Mouse (Mus musculus) liver, embryonic 11.5 days (tissue): ENCODE measurements around the gene Amn1. TPM values are rescaled to one million over a fixed set of nuclear protein-coding genes. Genes with fewer than 3 reads are reported as not detected.
"Not testable (repeated sequence)": the region's sequence is repeated elsewhere in the genome, so short reads cannot be mapped to it uniquely, and the experiment has no call there.

Experiments used
- ATAC-seq: fragments of 200-750 bp; cut with Nextera tagmentation; replicated peaks from 2 replicates; pipeline ENCODE4 v1.8.0; 2017; ENCODE audit warnings: moderate number of reproducible peaks, mild to moderate bottlenecking, moderate TSS enrichment, moderate library complexity; ENCODE audit not compliant: low FRiP score
- DNase-seq: peaks from one replicate; pipeline ENCODE4 v3.0.0-alpha.2; 2017; ENCODE audit warnings: low spot score
- H3K27ac ChIP-seq: fragments of 300-500 bp; sonication (generic); 2 replicates; pipeline ENCODE4 v1.5.1; 2014; ENCODE audit warnings: mild to moderate bottlenecking, low read depth, low read length, control low read depth
- H3K27me3 ChIP-seq: fragments of 300-500 bp; sonication (generic); replicated peaks from 2 replicates; pipeline ENCODE4 v1.6.1; 2014; ENCODE audit warnings: low read length, mixed read lengths; ENCODE audit not compliant: control insufficient read depth, insufficient read depth
- H3K36me3 ChIP-seq: fragments of 300-500 bp; sonication (generic); 2 replicates; pipeline ENCODE4 v1.6.1; 2014; ENCODE audit warnings: mild to moderate bottlenecking, low read length, moderate library complexity, mixed read lengths; ENCODE audit not compliant: control insufficient read depth, insufficient read depth
- H3K4me1 ChIP-seq: fragments of 300-500 bp; sonication (generic); replicated peaks from 2 replicates; pipeline ENCODE4 v1.6.1; 2014; ENCODE audit warnings: low read length, mixed read lengths; ENCODE audit not compliant: control insufficient read depth, insufficient read depth
- H3K4me2 ChIP-seq: fragments of 300-500 bp; sonication (generic); 2 replicates; pipeline ENCODE4 v1.6.1; 2014; ENCODE audit warnings: mild to moderate bottlenecking, control low read depth, moderate library complexity
- H3K4me3 ChIP-seq: fragments of 300-500 bp; sonication (generic); 2 replicates; pipeline ENCODE4 v1.5.1; 2014; ENCODE audit warnings: low read depth, low read length, control low read depth
- H3K9ac ChIP-seq: fragments of 300-500 bp; sonication (generic); 2 replicates; pipeline ENCODE4 v1.6.1; 2014; ENCODE audit warnings: low read depth, low read length, control low read depth
- H3K9me3 ChIP-seq: fragments of 300-500 bp; sonication (generic); 2 replicates; pipeline ENCODE4 v1.6.1; 2016; ENCODE audit warnings: low read length, inconsistent platforms, mixed read lengths; ENCODE audit not compliant: control insufficient read depth
- WGBS: fragments of 180-500 bp; shearing (Covaris S2); extraction: QIAGEN DNeasy Blood & Tissue Kit; methylation state at CpG from one replicate; pipeline ENCODE4 v1.1.7; 2014; 5-methylcytosine and 5-hydroxymethylcytosine counted together
- polyA plus RNA-seq: library from polyadenylated mRNA; unstranded; fragments of >200 nt; fragmentation: Nextera tagmentation; extraction: Ambion mirVana; gene quantifications from 2 replicates; pipeline ENCODE4 v1.2.1, GENCODE M21; 2014

Gene Amn1
- polyA plus RNA-seq, 1 experiment from 2014 or later, result 12.8 TPM

DNA sequence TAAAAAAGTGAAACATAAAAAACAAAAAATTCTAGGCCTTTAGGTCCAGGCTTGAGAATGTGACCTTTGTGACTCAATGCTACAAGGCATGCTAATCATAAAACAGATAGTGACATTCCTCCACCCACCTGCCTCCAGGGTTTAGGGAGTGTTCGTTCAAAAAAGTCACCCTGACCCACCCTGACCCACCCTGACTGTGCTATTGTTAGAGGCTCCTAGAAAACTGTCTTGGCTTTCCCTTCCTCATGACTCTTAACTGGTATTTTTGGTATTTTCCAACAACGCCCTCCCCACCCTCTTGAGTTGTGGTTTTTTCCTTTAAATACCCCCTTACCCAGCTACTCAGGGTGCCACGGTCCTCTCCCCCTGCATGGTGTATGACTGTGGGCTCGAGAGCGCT, 3.4 kb upstream of the Amn1 start:
- H3K4me3 ChIP-seq, ATAC-seq, DNase-seq, H3K9me3 ChIP-seq, H3K4me2 ChIP-seq, H3K36me3 ChIP-seq, H3K9ac ChIP-seq, H3K27me3 ChIP-seq, H3K27ac ChIP-seq: not testable (repeated sequence)
- peaks cover 11% of the 10 kb centered on the region; the same call in 1 of the 2 replicates for H3K4me1 ChIP-seq
- 83% methylated on average over 5 of the region's 5 CpGs for WGBS

DNA sequence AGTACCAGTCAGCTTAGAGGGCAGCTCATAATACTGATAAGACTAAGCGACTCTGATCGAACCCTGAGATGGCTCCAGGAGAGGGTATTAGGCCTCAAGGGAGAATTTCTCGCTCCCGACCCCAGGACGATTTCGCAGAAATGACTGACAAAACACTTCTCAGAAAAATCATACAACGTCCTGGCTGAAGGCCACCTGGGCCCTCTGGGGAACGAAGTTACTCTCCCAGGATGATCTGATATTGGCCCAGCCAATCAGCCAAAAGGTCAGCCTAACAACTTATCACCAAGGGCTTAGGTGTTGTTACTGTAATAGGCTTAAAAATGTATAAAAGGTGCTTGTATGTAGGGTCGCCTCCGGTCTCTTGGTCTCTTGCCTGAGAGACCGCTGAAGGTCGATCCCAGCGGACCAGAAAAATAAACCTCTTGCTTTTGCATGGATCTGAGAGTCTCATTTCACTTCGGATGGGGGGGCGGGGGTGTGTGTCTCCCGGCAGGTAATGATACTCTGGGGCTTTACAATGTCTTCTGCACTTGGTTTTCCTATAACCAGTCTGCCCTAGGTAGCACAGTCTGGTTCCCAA, 919 bp upstream of the Amn1 start:
- no peaks in the 10 kb centered on the region for H3K9me3 ChIP-seq
- no peaks in the 10 kb centered on the region for H3K27me3 ChIP-seq
- H3K9ac ChIP-seq, result no peak overlapping the region
- ATAC-seq, result no peak
- WGBS, result 87% methylated on average over 16 of the region's 16 CpGs
- no peak overlapping the region for H3K4me3 ChIP-seq
- no peak for DNase-seq
- H3K36me3 ChIP-seq, result no peaks in the 10 kb centered on the region
- H3K4me2 ChIP-seq, result no peak overlapping the region
- H3K27ac ChIP-seq, result no peak overlapping the region
- peaks cover 14% of the 10 kb centered on the region; the same call in 1 of the 2 replicates for H3K4me1 ChIP-seq

GRCm38 (mm10) chr6:149188925-149189257, 379 bp upstream of the Amn1 start:
- H3K4me1 ChIP-seq, result peaks cover 13% of the 10 kb centered on the region; the same call in 1 of the 2 replicates

DNA sequence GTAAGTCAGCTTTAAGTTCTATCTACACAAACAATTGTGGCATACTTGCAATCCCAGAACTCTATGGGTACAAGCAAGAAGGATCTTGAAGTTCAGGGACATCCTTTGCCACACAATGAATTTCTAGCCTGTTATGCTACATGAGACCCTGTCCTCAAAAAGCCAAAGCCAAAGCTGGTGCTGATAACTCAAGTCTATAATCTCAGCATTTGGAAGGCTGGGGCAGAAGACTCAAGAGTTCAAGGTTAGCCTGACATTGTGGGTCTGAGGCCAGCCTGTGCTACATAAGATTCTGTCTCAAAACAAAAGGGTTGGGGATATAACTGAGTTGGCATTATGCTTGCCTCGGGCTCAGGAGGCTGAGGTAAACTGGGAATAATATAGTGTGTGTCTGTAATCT, 1.1 kb downstream of the Amn1 start:
- DNase-seq (no peak), ATAC-seq (no peak)
- H3K36me3 ChIP-seq, result peaks cover 9% of the 10 kb centered on the region
- H3K4me3 ChIP-seq, result no peak overlapping the region
- H3K9ac ChIP-seq, result no peak overlapping the region
- no peaks in the 10 kb centered on the region for H3K9me3 ChIP-seq
- H3K4me2 ChIP-seq, result peak overlapping the region; percentile 76
- 64% methylated on average over 1 of the region's 1 CpGs for WGBS
- H3K4me1 ChIP-seq, result peaks cover 8% of the 10 kb centered on the region; the same call in 1 of the 2 replicates
- H3K27me3 ChIP-seq, result no peaks in the 10 kb centered on the region
- H3K27ac ChIP-seq, result no peak overlapping the region

More at GRCm38 (mm10) chr6:149188925-149189257, 379 bp upstream of the Amn1 start:
- Histone ChIP-seq H3K36me3 (no peaks in the 10 kb centered on the region), H3K9ac (peak overlapping the region; percentile 91), H3K4me3 (peak overlapping the region; percentile 78), H3K4me2 (peak overlapping the region; percentile 76), H3K27me3 (no peaks in the 10 kb centered on the region), H3K27ac (no peak overlapping the region; the same call in 1 of the 2 replicates), H3K9me3 (no peaks in the 10 kb centered on the region)
- DNase-seq (no peak), ATAC-seq (peak; percentile 59)
- WGBS, result 38% methylated on average over 8 of the region's 8 CpGs

GRCm38 (mm10) chr6:149184007-149184406, 4.5 kb downstream of the Amn1 start:
- no peaks in the 10 kb centered on the region for H3K9me3 ChIP-seq
- ATAC-seq (no peak), DNase-seq (no peak)
- peaks cover 8% of the 10 kb centered on the region; the same call in 1 of the 2 replicates for H3K4me1 ChIP-seq
- no peak overlapping the region for H3K9ac ChIP-seq
- no peak overlapping the region for H3K4me3 ChIP-seq
- H3K27me3 ChIP-seq, result no peaks in the 10 kb centered on the region
- H3K36me3 ChIP-seq, result peaks cover 21% of the 10 kb centered on the region
- no peak overlapping the region for H3K4me2 ChIP-seq
- WGBS, result 53% methylated on average over 1 of the region's 1 CpGs
- H3K27ac ChIP-seq, result no peak overlapping the region

DNA sequence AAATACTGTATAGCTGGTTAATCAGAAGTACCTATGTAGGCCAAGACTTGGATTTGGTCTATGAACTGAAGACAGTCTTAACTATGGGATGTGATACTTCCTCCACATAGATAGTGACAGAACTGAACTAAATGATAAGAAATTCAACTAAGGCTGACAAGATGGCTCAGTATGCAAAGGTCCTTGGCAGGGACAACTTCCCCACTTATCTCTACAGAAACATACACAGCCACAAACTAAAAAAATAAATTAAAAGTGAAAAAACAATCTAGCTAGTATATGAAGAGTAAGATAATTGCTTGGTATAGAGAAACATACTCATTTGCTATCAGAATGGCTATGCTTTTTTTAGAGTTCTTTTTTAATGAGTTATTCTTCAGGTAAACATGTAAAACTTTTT, 9.4 kb downstream of the Amn1 start:
- no peak overlapping the region for H3K4me3 ChIP-seq
- H3K27ac ChIP-seq, result no peak overlapping the region
- no peak overlapping the region for H3K9ac ChIP-seq
- peaks cover 38% of the 10 kb centered on the region for H3K36me3 ChIP-seq
- H3K9me3 ChIP-seq, result no peaks in the 10 kb centered on the region
- H3K4me1 ChIP-seq, result peaks cover 2% of the 10 kb centered on the region
- H3K27me3 ChIP-seq, result no peaks in the 10 kb centered on the region
- ATAC-seq, result peak; percentile 84
- no peak for DNase-seq
- H3K4me2 ChIP-seq, result no peak overlapping the region

DNA sequence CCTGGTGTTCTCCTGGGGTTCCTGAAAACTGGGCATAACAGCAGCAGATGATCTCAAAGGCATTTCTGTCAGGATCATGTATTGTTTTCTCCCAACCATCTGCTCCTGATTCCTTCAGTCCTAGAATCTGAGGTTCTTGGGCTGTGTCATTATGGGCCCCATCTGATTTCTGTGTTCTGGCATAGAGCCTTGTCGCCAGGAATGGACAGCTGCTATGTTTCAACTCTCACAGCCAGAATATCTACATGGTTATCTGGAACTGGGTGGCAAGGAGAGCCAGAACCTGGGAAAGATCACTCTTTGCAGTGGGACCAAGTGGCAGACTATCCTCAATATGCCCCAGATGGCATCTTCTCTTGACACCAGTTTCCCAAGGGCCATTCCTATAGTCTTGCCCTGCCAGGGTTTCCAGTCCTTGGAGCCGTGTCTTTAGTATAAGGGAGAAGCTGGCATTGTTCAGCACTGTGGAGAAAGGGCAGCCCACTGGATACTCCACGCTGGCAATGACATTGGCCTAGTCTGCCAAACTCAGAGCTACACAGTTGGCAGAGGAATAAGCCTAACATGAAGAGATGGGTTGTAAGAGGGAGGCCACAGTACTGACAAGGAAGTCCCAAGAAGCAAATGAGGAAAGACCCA, 13.5 kb downstream of the Amn1 start:
- DNase-seq, result no peak
- ATAC-seq, result no peak
- no peak overlapping the region for H3K9ac ChIP-seq
- peaks cover 2% of the 10 kb centered on the region for H3K4me1 ChIP-seq
- no peak overlapping the region for H3K27ac ChIP-seq
- WGBS, result 87% methylated on average over 3 of the region's 3 CpGs
- H3K36me3 ChIP-seq, result peaks cover 22% of the 10 kb centered on the region
- H3K4me3 ChIP-seq, result no peak overlapping the region
- no peaks in the 10 kb centered on the region for H3K9me3 ChIP-seq
- H3K27me3 ChIP-seq, result no peaks in the 10 kb centered on the region
- H3K4me2 ChIP-seq, result no peak overlapping the region

DNA sequence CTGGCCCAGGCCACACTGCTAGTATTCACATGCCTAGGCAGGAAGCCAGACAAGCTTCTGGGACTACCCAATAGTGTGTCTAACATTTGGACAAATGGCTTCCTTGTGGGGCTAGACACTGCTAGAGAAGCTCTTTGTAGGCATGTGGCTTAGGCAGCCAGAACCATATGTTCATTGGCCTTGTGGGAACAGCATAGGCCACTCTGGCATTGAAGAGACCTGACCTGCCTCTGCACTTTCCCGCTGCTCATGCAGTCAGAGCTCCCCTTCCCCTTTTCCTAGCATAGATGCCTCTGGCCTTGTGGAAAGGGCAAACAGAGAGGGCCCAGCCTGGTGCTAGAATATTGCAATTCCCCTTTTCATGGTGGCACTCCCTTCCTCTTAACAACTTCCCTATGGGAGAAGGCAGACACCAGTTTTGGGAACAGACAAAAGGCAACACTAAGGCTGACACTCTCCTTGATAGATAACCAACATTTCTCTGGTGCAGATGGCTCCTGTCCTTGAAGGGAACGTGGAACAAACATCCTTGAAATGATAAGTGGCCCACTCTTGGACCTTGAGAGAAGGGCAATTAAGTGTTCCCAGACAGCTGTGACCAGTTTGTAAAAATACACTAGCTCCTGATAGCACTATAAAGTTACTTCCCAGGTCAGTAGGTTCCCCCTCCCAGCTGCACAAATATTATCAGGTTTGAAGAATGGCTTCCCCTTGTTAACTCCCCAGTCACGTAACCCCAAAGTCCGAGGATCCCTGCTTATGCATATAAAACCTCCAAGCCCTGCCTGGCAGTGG, 14.5 kb downstream of the Amn1 start:
- H3K27ac ChIP-seq, result no peak overlapping the region
- peaks cover 2% of the 10 kb centered on the region for H3K4me1 ChIP-seq
- no peak overlapping the region for H3K4me3 ChIP-seq
- H3K36me3 ChIP-seq, result peaks cover 19% of the 10 kb centered on the region
- no peaks in the 10 kb centered on the region for H3K9me3 ChIP-seq
- WGBS, result 56% methylated on average over 4 of the region's 4 CpGs
- ATAC-seq (no peak), DNase-seq (no peak)
- H3K4me2 ChIP-seq, result no peak overlapping the region
- no peak overlapping the region for H3K9ac ChIP-seq
- no peaks in the 10 kb centered on the region for H3K27me3 ChIP-seq
